Mouse (Mus musculus) naive thymus-derived CD4-positive, alpha-beta T cell, adult 5 months (primary cell): ENCODE measurements around the gene Gm11569. TPM values are rescaled to one million over a fixed set of nuclear protein-coding genes. Genes with fewer than 3 reads are reported as not detected.

Source experiments
- polyA plus RNA-seq: library from polyadenylated mRNA; unstranded; fragments of 100-300 nt; shearing (Covaris generic); gene quantifications from one replicate; pipeline ENCODE4 v1.2.1, GENCODE M21; 2017

Gene Gm11569
- polyA plus RNA-seq = not detected

GRCm38 (mm10) chr11:99798832-99799231 lies at the start of gene Gm11569:
Gene Gm11569 (minus strand): TSS chr11:99798932.

GRCm38 (mm10) chr11:99837966-99838365 lies 39.2 kb upstream of the Gm11569 start, which contains the start of gene 2300003K06Rik:
Gene 2300003K06Rik (minus strand): TSS chr11:99838066.

GRCm38 (mm10) chr11:99815566-99815965 lies 16.8 kb upstream of the Gm11569 start, which contains the start of gene Gm11564:
Gene Gm11564 (minus strand): TSS chr11:99815666.

GRCm38 (mm10) chr11:99809792-99810191 lies 11.1 kb upstream of the Gm11569 start, which contains the start of gene Krtap4-13:
Gene Krtap4-13 (minus strand): TSS chr11:99809892.

GRCm38 (mm10) chr11:99804346-99804745 lies 5.6 kb upstream of the Gm11569 start, which contains the start of gene Gm11554:
Gene Gm11554 (minus strand): TSS chr11:99804446.

GRCm38 (mm10) chr11:99793367-99793766 lies 5.4 kb downstream of the Gm11569 start, which contains the start of gene Gm11596:
Gene Gm11596 (minus strand): TSS chr11:99793467.

GRCm38 (mm10) chr11:99784900-99785299 lies 13.8 kb downstream of the Gm11569 start, which contains the start of gene Krtap4-9:
Gene Krtap4-9 (plus strand): TSS chr11:99785200.

GRCm38 (mm10) chr11:99780604-99781003 lies 18.1 kb downstream of the Gm11569 start, which contains the start of gene Krtap4-8:
Gene Krtap4-8 (minus strand): TSS chr11:99780704.

GRCm38 (mm10) chr11:99772813-99773212 lies 25.9 kb downstream of the Gm11569 start, which contains the start of gene Gm11595:
Gene Gm11595 (minus strand): TSS chr11:99772913.

Other genes with a start within 250 kb of the Gm11569 start
- not detected for gene Krtap3-3, start 248.1 kb downstream of the Gm11569 start, polyA plus RNA-seq
- not detected for gene Krtap3-2, start 242.1 kb downstream of the Gm11569 start, polyA plus RNA-seq
- not detected for gene Gm11939, start 239.5 kb downstream of the Gm11569 start, polyA plus RNA-seq
- not detected for gene Krtap3-1, start 232.3 kb downstream of the Gm11569 start, polyA plus RNA-seq
- not detected for gene Krtap1-5, start 217.9 kb downstream of the Gm11569 start, polyA plus RNA-seq
- not detected for gene Krtap1-4, start 215.3 kb downstream of the Gm11569 start, polyA plus RNA-seq
- not detected for gene Krtap1-3, start 207.6 kb downstream of the Gm11569 start, polyA plus RNA-seq
- gene Krtap9-3, start 200.8 kb downstream of the Gm11569 start, polyA plus RNA-seq = not detected
- not detected for gene Gm11938, start 195.6 kb downstream of the Gm11569 start, polyA plus RNA-seq
- gene Gm11937, start 188.7 kb downstream of the Gm11569 start, polyA plus RNA-seq = not detected
- not detected for gene Krtap2-4, start 184.1 kb downstream of the Gm11569 start, polyA plus RNA-seq
- not detected for gene Gm11562, start 178.5 kb downstream of the Gm11569 start, polyA plus RNA-seq
- not detected for gene Krtap4-1, start 170.7 kb downstream of the Gm11569 start, polyA plus RNA-seq
- not detected for gene Krtap4-2, start 163.8 kb downstream of the Gm11569 start, polyA plus RNA-seq
- not detected for gene Krtap4-7, start 154.8 kb downstream of the Gm11569 start, polyA plus RNA-seq
- not detected for gene Gm11555, start 148.7 kb downstream of the Gm11569 start, polyA plus RNA-seq
- gene Gm11563, start 140.0 kb downstream of the Gm11569 start, polyA plus RNA-seq = not detected
- gene Krtap4-6, start 133.0 kb downstream of the Gm11569 start, polyA plus RNA-seq = not detected
- gene Gm14190, start 108.2 kb downstream of the Gm11569 start, polyA plus RNA-seq = not detected
- gene Gm14180, start 64.6 kb downstream of the Gm11569 start, polyA plus RNA-seq = not detected
- gene Gm11595, start 26.0 kb downstream of the Gm11569 start, polyA plus RNA-seq = not detected
- not detected for gene Krtap4-8, start 18.2 kb downstream of the Gm11569 start, polyA plus RNA-seq
- gene Krtap4-9, start 13.7 kb downstream of the Gm11569 start, polyA plus RNA-seq = not detected
- gene Gm11596, start 5.5 kb downstream of the Gm11569 start, polyA plus RNA-seq = not detected
- not detected for gene Gm11554, start 5.5 kb upstream of the Gm11569 start, polyA plus RNA-seq
- not detected for gene Krtap4-13, start 11.0 kb upstream of the Gm11569 start, polyA plus RNA-seq
- not detected for gene Gm11564, start 16.7 kb upstream of the Gm11569 start, polyA plus RNA-seq
- gene 2300003K06Rik, start 39.1 kb upstream of the Gm11569 start, polyA plus RNA-seq = not detected
- gene Krtap4-16, start 52.7 kb upstream of the Gm11569 start, polyA plus RNA-seq = not detected
- gene Gm11568, start 59.0 kb upstream of the Gm11569 start, polyA plus RNA-seq = not detected
- gene Gm11559, start 65.5 kb upstream of the Gm11569 start, polyA plus RNA-seq = not detected
- gene Krtap9-1, start 74.5 kb upstream of the Gm11569 start, polyA plus RNA-seq = not detected
- gene Gm11567, start 80.3 kb upstream of the Gm11569 start, polyA plus RNA-seq = not detected
- not detected for gene Krtap31-1, start 109.0 kb upstream of the Gm11569 start, polyA plus RNA-seq
- gene Gm11565, start 115.8 kb upstream of the Gm11569 start, polyA plus RNA-seq = not detected
- not detected for gene Krtap31-2, start 137.4 kb upstream of the Gm11569 start, polyA plus RNA-seq
- gene Krtap9-5, start 149.5 kb upstream of the Gm11569 start, polyA plus RNA-seq = not detected
- not detected for gene Krtap29-1, start 180.1 kb upstream of the Gm11569 start, polyA plus RNA-seq
- not detected for gene Krtap16-1, start 187.7 kb upstream of the Gm11569 start, polyA plus RNA-seq
- gene Krtap17-1, start 195.1 kb upstream of the Gm11569 start, polyA plus RNA-seq = not detected
- gene Krt33a, start 217.3 kb upstream of the Gm11569 start, polyA plus RNA-seq = not detected
- not detected for gene Krt33b, start 230.9 kb upstream of the Gm11569 start, polyA plus RNA-seq
- not detected for gene Krt34, start 242.6 kb upstream of the Gm11569 start, polyA plus RNA-seq